Mouse (Mus musculus) cerebellum, adult (tissue): ENCODE results near the gene Atp6v0d1.

Source experiments
- ATAC-seq: cut with Nextera tagmentation; 2 replicates; pipeline ENCODE4 v1.9.2; 2017; ENCODE audit warnings: mild to moderate bottlenecking, moderate library complexity, mixed read lengths; ENCODE audit not compliant: insufficient number of reproducible peaks, low FRiP score, low TSS enrichment

The Atp6v0d1 gene

DNA sequence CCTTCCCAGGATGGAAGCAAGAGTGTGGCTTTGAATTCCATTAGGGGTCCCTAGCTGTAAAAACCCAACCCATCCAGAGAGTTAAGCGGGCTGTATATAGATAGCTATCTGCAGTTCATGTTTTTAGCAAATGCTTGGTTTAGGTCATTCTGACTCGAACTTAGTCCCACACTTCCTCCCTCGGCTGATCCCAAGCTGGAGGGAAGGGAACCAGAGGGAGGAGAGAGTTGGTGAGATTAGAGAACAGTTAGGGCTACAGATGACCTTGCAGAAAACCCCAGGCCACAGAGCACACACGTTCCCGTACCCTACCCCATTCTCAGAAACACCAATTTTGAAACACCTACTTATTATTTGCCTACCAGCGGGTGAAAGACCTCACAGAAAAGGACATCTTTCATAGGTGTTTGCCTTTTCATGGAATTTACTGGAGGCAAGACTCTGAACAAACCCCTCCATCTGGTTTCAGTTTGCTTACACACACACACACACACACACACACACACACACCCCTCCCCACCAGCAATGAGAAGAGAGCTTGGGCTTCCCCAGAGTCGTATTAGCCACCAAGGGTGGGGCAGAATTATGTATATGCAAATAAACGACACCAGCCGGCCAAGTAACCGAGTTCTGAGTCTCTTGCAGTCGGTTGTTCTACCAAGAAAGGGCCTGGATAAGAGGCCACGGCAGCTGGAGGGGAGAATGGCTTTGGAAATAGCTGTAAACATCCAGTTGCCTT lies 55.7 kb downstream of the Atp6v0d1 start:
- no peak for ATAC-seq

DNA sequence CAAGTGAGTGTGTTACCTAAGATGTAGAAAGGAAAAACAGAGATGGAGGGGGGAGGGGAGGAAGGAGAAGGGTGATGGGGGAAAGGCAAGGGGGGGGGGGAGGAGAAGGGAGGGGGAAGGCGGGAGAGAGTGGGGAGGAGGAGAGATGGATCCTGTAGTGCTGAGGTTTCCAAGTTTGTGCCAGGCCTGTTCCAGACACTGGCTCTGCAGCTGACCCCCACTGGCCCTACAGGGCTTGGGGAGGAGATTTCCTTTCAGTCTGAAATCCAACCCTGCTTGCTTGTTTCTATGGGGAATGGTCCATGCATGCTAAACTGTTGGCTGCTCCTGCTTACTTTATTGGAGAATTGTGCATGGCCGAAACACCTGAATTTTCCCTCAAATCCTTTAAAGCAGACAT lies 57.1 kb downstream of the Atp6v0d1 start:
- ATAC-seq = no peak

DNA sequence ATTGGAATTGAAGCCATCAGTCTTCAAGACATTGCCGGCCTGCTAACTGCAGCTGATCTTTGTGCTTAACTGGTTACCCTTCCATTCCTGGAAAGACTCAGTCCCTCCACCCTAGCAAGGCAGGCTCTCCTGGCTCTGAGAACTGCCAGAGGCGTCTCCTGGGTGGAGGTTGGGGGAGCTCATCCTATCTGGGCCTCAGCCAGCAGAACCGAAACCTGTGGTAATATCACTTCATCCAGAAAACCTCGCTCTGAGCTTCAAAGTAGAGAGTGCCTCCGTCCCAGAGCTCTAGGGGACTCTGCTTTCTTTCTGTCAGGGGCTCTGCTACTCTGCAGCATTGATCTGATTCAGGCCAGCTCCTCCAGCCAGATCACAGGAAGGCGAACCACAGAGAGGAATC lies 58.9 kb downstream of the Atp6v0d1 start:
- no peak for ATAC-seq

DNA sequence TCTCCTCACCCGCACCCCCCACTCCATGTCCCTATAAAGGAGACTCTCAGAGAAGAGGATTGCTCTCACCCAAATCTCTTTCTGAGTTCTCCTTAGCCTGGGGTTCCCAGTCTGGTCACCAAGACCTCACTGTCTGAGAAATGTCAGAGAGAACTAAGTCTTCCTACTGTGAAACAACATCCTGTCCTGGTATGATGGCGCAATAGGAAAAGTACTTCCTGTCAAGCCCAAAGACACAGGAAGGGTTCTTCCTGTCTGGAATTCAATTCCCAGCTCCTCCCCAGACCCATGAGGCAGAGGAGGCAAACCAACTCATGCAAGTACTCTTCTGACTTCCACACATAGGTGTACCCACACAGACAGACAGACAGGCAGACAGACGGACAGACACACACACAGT lies 61.2 kb downstream of the Atp6v0d1 start:
- no peak for ATAC-seq

DNA sequence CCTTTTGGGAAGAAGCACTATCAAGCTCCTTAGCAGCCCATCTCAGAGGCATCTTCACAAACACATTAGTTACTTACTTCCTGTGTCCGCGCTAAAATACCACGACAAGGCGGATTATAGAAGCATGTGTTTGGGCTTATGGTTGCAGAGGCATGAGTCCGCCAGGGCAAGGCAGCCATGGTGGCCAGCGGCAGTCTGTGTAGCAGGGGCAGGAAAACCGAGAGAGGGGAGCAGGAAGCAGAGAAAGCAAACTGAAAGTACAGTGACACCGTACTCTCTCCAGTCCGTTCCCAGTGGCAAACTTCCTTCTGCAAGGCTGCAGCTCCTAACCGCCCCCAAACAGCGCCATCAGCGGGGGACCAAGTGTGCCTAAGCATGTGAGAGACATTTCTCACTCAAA lies 66.1 kb downstream of the Atp6v0d1 start:
- no peak for ATAC-seq

DNA sequence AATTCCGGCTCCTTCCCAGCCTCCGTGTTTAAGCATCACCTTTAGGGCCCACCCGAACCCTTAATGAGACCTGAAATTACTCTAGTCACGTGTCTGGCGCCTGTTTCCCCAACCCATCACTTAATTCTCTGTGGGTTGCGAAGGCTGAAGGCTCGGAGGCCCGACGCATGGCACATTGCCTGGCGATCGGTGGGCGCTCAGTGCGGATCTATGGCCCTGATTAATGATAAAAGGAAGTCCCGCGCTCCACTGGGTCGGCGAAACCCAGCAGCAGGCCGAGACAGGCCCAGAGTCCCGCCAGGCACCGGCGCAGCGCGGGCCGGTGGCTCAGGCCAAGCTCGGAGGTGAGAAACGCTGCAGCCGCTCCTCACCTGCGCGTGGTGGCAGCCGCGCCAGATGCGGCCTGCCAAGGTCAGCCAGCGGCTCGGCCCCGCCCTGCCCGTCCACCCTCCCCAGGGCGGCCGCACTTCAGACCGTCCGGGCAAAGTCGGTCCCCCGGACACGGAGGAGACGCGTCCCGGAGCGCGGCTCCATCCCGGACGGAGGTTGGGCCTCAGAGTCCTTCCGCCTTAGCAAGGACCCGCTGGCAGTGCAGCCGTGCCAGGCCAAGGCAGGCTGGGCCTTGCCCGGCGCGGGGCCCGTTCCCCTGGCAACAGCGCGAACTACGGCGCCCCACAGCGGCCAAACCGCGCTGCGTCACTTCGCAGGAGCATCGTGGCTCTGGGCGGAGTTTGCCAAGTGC lies 69.2 kb downstream of the Atp6v0d1 start, which contains the start of gene Zdhhc1:
TSS of gene Zdhhc1 (minus strand) at position 464 of the 742 bp plus-strand sequence.
- peak; percentile 88 for ATAC-seq

DNA sequence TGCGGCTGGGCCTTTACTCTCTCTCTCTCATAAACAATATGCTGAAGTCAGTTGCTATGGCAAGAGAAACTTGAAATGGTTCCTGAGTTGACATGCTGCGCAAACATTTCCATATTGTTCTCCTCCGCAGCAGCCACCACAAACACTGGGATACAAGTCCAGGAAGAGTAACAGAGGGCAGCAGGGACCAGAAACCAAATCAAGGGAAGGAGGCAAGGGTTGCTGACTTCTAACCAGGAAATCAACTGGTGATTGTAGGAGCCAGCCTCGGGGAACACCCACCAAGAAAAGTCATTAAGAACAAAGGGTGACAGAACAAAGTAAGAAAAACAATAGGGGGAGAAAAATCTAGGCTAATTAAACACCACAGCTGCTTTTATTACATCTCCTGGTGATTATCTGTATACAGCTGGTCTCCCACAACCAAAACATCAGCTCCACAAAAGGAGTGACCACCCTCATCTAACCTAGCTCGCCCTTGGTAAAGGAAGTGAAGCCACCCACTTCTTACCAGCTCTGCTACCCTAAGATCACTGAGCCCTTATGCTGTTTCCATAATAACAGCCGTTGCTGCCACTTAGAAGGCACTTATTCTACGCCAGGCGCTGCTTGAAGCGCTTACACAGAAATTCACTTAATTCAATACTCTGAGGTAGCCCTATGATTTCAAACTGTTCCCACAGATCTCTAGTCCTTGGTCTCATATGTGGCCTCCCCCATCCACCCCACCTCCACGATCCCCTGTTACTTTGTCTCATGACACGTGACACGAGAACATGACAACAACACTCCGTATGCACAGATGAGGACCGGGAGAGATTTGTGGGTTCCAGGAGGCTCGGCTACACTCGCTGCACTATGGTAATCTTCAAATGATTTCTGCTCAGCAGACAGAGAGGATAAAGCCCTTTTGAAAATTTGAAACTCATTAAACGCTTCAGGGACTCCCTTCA lies 70.2 kb downstream of the Atp6v0d1 start:
- ATAC-seq = no peak

DNA sequence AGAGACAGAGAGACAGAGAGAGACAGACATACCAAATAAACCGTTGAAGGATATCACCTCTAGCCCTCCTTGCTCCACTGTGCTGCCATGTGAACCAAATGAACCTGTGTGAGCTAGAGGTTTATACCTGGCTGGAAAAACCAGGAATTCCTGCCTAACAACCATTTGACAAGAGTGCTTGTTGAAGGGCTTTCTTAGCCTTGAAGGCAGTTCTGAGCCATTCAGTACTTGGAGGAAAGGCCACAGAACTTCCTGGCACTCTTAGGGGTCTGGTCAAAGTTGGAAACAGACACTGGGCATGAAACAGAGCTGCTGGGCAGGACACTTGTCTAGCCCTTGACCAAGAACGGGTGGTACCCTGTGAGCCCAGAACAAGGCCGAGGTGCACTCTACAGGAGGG lies 71.3 kb downstream of the Atp6v0d1 start:
- no peak for ATAC-seq

DNA sequence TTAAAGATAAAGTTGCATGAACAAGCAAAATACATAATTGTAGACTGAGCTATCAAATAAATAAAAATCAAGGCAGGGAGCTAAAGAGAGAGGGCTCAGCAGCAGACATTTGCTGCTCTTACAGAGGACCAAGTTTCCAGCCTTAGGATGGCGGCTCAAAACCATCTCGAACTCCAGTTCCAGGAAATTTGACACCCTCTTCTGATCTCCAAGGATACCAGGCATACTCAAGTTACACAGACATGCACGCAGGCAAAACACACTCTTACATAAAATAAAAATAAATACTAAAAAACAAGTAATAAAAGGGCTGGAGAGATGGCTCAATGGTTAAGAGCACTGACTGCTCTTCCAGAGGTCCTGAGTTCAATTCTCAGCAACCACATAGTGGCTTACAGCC lies 72.4 kb downstream of the Atp6v0d1 start:
- no peak for ATAC-seq

DNA sequence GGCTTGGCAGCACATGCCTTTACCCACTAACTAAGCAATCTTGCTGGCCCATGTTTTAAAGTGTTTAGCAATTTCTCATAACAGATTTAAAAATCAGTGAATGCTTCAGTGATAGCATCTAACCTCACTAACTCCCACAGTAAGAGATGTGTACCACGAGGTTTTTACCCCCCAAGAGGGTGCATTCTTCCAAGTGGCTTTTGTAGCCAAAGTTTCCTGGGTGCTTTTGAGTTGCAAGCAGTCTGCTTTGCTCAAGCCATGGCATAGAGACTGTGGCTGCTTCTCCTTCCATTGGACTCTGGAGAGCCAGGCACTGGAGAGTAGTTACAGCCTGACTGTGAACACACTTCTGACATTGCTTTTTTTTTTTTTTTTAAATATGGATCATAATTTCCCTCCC lies 76.6 kb downstream of the Atp6v0d1 start:
- no peak for ATAC-seq

DNA sequence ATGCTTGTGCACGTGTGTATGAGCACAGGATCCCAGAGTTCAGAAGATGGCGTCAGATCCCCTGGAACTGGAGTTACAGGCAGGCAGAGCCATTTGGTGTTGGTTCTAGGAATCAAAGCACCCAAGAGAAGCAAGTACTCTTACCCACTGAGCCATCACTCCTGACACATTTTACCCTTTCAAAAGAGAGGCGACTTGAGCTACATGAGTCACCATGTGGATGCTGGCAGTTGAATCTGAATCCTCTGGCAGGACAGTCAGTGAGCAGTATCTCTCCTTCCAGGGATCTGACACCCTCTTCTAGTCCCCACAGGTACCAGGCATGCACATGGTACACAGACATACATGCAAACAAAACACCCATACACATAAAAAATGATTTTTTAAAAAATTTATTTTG lies 77.8 kb downstream of the Atp6v0d1 start:
- no peak for ATAC-seq

DNA sequence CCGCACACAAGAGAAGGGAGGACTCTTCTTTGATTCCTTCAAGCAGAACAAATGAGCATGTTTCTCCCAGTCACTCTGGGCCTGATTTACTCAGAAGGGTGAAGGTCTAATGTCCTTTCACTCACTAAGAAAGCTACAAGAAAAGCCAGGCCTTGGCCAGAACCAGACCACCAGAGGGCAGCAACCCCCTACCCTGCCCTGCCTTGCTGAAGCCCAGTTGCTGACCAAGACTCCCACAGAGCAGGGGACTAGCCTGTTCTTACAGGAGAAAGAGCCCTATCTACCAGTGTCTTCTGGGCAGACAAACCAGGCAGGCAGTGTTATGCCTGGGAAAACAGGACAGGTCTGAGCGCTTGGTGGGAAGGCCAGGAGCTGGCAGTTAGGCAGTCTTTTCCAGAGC lies 81.5 kb downstream of the Atp6v0d1 start:
- ATAC-seq = no peak

DNA sequence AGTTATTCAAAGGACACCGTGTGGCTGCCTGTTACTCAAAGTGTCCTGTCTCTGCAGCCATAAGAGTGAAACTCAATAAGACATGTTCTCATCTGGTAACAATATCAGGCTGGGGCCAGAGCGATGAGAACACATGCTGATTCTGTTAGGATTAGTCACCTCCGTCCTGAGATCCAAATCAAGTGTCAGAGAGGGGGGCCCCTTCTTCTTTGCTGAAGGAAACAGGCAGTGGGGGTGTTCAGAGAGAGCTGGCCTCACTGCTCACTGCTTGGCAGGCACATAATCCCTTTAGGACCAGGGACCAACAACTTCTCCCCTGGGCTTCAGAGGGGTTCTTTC lies 81.8 kb downstream of the Atp6v0d1 start:
- ATAC-seq = no peak

DNA sequence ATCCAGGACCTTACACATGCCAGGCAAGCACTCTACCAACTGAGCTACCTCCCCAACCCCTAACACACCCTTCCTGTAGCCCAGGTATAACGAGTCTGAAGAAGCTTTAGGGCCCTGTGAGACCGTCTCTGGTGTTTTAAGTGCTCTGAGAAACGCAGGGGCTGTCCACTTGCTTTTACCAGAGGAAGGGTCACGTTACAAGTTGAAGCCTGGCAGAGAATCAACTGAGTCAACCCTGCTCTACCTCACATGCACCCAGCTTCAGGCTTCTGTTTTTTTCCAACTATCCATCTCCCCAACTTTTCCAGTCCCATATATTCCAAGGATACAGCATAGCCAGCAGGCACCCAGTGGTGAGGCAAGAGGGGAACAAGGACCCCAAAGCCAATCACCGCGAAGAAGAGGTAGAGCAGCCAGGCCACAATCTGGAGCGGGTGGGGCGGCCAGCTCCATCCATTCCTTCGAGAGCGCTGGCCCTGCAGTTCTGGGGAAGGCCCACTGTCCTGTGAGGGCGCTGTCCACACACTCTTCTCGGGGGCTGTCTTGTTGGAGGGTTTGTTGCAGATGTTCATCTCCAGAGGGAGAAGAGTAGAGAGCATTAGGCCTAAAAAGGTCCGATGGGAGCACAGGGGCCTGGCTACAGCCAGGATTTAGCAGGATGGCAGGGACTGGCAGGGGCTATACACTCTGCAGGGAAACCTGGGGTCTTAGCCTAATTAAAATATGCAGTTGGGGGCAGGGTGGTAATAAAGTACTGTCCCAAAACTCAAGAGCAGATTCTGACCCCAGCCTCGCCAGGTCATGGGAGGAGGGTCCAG lies 82.4 kb downstream of the Atp6v0d1 start:
- ATAC-seq = no peak

DNA sequence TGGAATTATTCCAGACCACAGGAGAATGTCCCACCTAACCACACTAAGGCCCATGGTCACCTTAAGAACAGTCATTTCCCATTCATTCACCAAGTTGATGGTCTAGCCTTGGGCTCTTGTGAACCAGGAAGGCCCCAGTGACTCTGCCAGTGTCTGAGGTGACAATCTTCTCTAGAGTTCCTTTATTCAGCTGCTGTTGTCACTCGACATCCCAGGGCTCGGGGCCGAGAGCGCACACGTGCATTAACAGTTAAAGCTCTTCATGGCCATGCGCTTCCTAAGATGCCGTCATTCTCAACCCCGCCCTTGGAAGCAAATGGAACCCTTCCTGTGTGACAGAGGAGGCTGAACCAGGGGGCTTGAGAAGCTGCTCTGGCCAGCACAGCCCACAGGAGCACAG lies 83.7 kb downstream of the Atp6v0d1 start:
- ATAC-seq = no peak

DNA sequence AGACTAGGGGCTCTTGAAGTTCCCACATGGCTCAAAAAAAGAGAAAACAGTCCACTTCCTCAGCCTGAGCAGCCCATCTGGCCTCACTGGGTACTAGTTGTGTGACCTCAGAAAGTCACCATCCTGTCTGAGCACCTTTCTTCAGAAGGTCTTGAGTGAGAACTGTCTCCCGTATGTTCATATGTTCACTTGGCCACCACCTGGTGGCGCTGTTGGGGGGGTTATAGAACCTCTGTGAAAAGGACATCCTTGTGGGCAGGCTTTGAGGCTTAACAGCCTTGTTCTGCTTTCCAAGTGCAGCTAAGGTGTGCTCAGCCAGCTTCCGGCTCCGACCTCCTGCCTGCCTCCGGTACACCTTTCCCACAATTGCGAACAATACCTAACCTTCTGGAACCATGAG lies 84.4 kb downstream of the Atp6v0d1 start:
- no peak for ATAC-seq

DNA sequence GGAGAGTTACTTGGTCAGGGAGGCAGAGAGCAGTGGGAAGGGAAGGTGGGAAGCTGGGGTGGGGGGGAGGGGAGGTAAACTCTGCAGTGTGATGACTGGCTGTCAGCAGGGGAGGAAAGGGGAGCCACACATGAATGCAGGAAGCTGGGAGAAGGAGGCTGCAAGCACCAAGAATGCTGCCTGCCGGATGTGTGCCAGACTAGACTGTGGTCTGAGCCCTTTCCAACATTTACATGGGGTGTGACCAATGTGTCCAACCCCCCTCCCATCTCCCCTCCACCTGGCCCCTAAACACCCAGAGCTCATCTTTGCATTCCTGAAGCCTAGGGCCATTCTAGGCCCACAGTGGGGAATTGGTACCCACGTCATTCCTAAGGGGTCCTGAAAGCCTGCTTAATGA lies 84.8 kb downstream of the Atp6v0d1 start:
- ATAC-seq = no peak

DNA sequence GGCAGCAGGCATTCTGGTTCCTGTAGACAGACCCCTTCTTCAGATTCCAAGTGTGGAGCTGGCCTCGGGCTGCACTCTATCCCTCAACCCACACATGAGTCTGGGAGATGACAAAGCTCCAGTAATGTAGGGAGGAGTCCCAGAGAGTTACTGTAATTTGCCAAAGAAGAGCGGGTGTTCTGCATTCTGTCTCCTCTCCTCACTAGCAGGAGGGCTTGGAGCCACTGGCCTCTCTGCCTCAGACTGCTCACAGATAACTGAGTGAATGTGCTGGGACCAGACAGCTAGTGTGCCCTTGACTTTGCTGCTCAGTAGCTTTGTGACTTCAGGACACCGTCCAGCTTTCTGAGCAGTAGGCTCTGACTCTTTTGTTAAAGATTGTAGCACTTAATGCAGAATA lies 88.1 kb downstream of the Atp6v0d1 start:
- no peak for ATAC-seq

DNA sequence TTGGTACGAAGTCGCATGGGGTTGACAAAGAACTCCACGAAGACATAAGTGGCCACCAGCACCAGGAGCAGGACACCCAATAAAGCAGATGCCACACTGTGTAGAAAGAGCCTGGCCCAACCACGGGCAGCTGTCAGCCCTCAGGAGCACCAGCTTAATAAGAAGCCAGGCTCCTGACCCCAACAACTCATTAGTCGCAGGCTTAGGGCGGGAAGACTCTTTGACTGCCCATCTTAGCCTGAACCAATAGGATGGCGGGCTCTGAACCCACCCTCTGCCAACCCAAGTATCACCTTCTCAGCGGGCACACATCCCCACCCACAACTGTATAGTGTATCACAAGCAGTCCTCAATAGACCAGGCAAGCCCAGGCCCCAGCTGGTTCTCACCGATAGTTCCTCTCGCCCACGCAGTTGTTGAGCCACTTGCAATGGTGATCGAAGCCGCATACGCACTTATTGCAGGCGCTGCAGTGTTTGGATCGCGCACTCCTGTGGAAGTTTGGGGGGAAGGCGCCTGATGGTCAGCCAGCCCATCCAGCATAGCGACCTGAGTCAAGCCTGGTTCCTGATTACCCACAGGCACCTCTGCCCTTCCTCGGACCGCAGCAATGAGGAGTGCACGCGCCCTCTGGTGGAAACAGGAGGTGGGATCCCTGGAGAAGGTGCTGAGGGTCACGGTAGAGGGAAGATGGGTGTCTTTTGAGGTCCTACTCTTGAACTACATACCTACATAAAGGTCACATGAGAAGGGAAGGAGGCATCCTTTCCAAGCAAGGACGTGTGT lies 89.0 kb downstream of the Atp6v0d1 start:
- ATAC-seq = peak; percentile 49; the same call in 1 of the 2 replicates
